ENCODE assay signal across 12 mouse cellular contexts in the genomic region with DNA sequence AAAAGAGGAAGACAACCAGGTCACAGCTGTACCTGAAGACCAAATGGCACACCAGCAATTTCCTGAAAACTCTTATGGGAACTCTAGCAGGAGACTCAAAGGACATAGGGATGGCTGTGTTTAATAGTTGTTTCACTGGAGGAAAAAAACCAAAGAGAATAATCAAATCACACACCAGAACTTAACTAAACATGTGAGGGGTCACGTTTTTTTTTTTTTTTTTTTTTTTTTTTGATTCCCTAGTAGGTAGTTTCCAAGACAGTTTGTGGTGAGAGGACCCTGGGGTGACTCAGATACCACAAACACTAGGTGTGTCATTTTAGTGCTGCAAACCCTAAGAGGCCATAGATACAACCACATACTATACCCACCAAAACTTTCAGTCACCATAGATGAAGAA.
"Had no signal": no experiment of that assay in that cellular context is flagged by ENCODE, and none has a peak within 500 bp of the region (broad histone marks: within the 10 kb centered on the region; RNA-seq: fewer than 3 reads in every experiment).

No protein-coding gene starts in this region.

- H3K9ac ChIP-seq: liver, embryonic 13.5 days; midbrain, embryonic 12.5 days; midbrain, embryonic 15.5 days; neural tube, embryonic 13.5 days had no signal

- H3K9me3 ChIP-seq: liver, embryonic 13.5 days; midbrain, embryonic 12.5 days; midbrain, embryonic 15.5 days; neural tube, embryonic 13.5 days had no signal

- H3K4me3 ChIP-seq: liver, embryonic 13.5 days; midbrain, embryonic 12.5 days; midbrain, embryonic 15.5 days; neural tube, embryonic 13.5 days had no signal

- H3K4me1 ChIP-seq: liver, embryonic 13.5 days; midbrain, embryonic 12.5 days; midbrain, embryonic 15.5 days; neural tube, embryonic 13.5 days had no signal

- DNase-seq: kidney, adult 18-20 months; kidney, adult 9 months; kidney, postnatal 14 days; liver, embryonic 13.5 days; lung, adult 2 months; thymus, adult 2 months; thymus, postnatal 25 days had no signal

- H3K27me3 ChIP-seq: liver, embryonic 13.5 days; midbrain, embryonic 12.5 days; midbrain, embryonic 15.5 days; neural tube, embryonic 13.5 days had no signal

- H3K27ac ChIP-seq: liver, embryonic 13.5 days; macrophage; midbrain, embryonic 12.5 days; midbrain, embryonic 15.5 days; neural tube, embryonic 13.5 days; stomach, postnatal 0 days had no signal

- H3K36me3 ChIP-seq: liver, embryonic 13.5 days; midbrain, embryonic 12.5 days; midbrain, embryonic 15.5 days; neural tube, embryonic 13.5 days had no signal
